7 mouse cellular contexts compared by ENCODE assay signal in genomic region chr2:55437977-55438376, GRCm38 (mm10). TPM values are rescaled to one million over a fixed set of nuclear protein-coding genes. Genes with fewer than 3 reads are reported as not detected.
A peak's percentile ranks its signal among the peaks of the same experiment; 100 is the strongest.
DNase-seq lines count a peak whose midpoint lies in the region; ATAC-seq and TF ChIP-seq lines count a peak whose summit lies in the region.

No protein-coding gene starts in this region.

- no peak for TF ChIP-seq POLR2A in lung, adult 2 months (IDR thresholded peaks at IDR 0.05; ENCODE audit: borderline replicate concordance, extremely low read depth, low read depth, low read length)
- no peak for TF ChIP-seq POLR2A in limb, embryonic 14.5 days (IDR thresholded peaks at IDR 0.05; ENCODE audit: borderline replicate concordance, extremely low read depth, insufficient read depth, insufficient read length)

- H3K27ac ChIP-seq in lung, embryonic 14.5 days (ENCODE audit: low read depth) = no peak overlapping the region
- no peak overlapping the region for H3K27ac ChIP-seq in forebrain, embryonic 14.5 days (ENCODE audit: low read depth, low read length)
- H3K27ac ChIP-seq in limb, embryonic 14.5 days (replicated peaks; ENCODE audit: low read depth, low read length) = no peak overlapping the region

- WGBS in lung, embryonic 14.5 days = 11% methylated on average over 1 of the region's 1 CpGs
- WGBS in lung, adult 2 months = 14% methylated on average over 1 of the region's 1 CpGs
- 0% methylated on average over 1 of the region's 1 CpGs for WGBS in forebrain, embryonic 14.5 days
- 8% methylated on average over 1 of the region's 1 CpGs for WGBS in limb, embryonic 14.5 days

- no peaks in the 10 kb centered on the region for H3K4me1 ChIP-seq in lung, embryonic 14.5 days (ENCODE audit: insufficient read depth)
- H3K4me1 ChIP-seq in lung, adult 2 months (ENCODE audit: control insufficient read depth, insufficient read depth, low read length) = no peaks in the 10 kb centered on the region
- peaks cover 5% of the 10 kb centered on the region; the same call in 1 of the 2 replicates for H3K4me1 ChIP-seq in forebrain, embryonic 14.5 days (ENCODE audit: control insufficient read depth, insufficient read depth, low read length)
- H3K4me1 ChIP-seq in limb, embryonic 14.5 days (ENCODE audit: control insufficient read depth, insufficient read depth, low read length) = peaks cover 20% of the 10 kb centered on the region

- TF ChIP-seq CTCF in lung, embryonic 14.5 days (IDR thresholded peaks at IDR 0.05; ENCODE audit: low read depth) = no peak
- TF ChIP-seq CTCF in lung, adult 2 months (IDR thresholded peaks at IDR 0.05; ENCODE audit: insufficient read depth, low read length) = no peak

- H3K9me3 ChIP-seq in lung, embryonic 14.5 days (ENCODE audit: low read depth, low read length) = no peaks in the 10 kb centered on the region
- no peaks in the 10 kb centered on the region for H3K9me3 ChIP-seq in forebrain, embryonic 14.5 days (replicated peaks; ENCODE audit: control insufficient read depth, low read length)
- H3K9me3 ChIP-seq in limb, embryonic 14.5 days (ENCODE audit: control insufficient read depth, low read length) = no peaks in the 10 kb centered on the region

- H3K27me3 ChIP-seq in lung, embryonic 14.5 days (ENCODE audit: insufficient read depth, low read length) = peaks cover 25% of the 10 kb centered on the region
- no peaks in the 10 kb centered on the region for H3K27me3 ChIP-seq in forebrain, embryonic 14.5 days (replicated peaks; ENCODE audit: control insufficient read depth, insufficient read depth, low read length)
- peaks cover 34% of the 10 kb centered on the region for H3K27me3 ChIP-seq in limb, embryonic 14.5 days (ENCODE audit: control insufficient read depth, insufficient read depth, low read length)

- H3K9ac ChIP-seq in lung, embryonic 14.5 days = no peak overlapping the region
- peak overlapping the region; percentile 70; the same call in 1 of the 2 replicates for H3K9ac ChIP-seq in forebrain, embryonic 14.5 days (ENCODE audit: low read length)
- no peak overlapping the region for H3K9ac ChIP-seq in limb, embryonic 14.5 days (ENCODE audit: low read depth, low read length, severe bottlenecking)

- no peak for DNase-seq in lung, embryonic 14.5 days
- DNase-seq in lung, adult 2 months = no peak
- peak; percentile 31 for DNase-seq in forebrain, embryonic 14.5 days (ENCODE audit: low spot score)
- no peak for DNase-seq in limb, embryonic 14.5 days (ENCODE audit: low spot score)
- DNase-seq in urinary bladder, adult 2 months (ENCODE audit: low spot score) = no peak
- DNase-seq in right cerebral cortex, postnatal 36 days (ENCODE audit: low spot score in 2 of 2) = no peak

- H3K4me2 ChIP-seq in lung, embryonic 14.5 days = peak overlapping the region; percentile 62
- peak overlapping the region; percentile 71 for H3K4me2 ChIP-seq in forebrain, embryonic 14.5 days (ENCODE audit: low read length)
- peak overlapping the region; percentile 86 for H3K4me2 ChIP-seq in limb, embryonic 14.5 days (replicated peaks; ENCODE audit: low read depth, low read length, severe bottlenecking)

- ATAC-seq in lung, embryonic 14.5 days (ENCODE audit: insufficient read depth) = no peak
- no peak for ATAC-seq in forebrain, embryonic 14.5 days
- ATAC-seq in limb, embryonic 14.5 days (ENCODE audit: low FRiP score, low read depth) = no peak
- ATAC-seq in granulocyte monocyte progenitor cell, adult 5-6 weeks (replicated peaks; ENCODE audit: poor library complexity, severe bottlenecking) = no peak

- no peaks in the 10 kb centered on the region for H3K36me3 ChIP-seq in lung, embryonic 14.5 days (ENCODE audit: insufficient read depth)
- no peaks in the 10 kb centered on the region for H3K36me3 ChIP-seq in forebrain, embryonic 14.5 days (ENCODE audit: control insufficient read depth, insufficient read depth, low read length)
- H3K36me3 ChIP-seq in limb, embryonic 14.5 days (ENCODE audit: control insufficient read depth, insufficient read depth, low read length) = no peaks in the 10 kb centered on the region

- peak overlapping the region; percentile 38; the same call in 1 of the 2 replicates for H3K4me3 ChIP-seq in lung, embryonic 14.5 days (ENCODE audit: low read depth, low read length)
- no peak overlapping the region for H3K4me3 ChIP-seq in lung, adult 2 months (replicated peaks; ENCODE audit: extremely low read depth, low read depth, low read length)
- peak overlapping the region; percentile 47 for H3K4me3 ChIP-seq in forebrain, embryonic 14.5 days (ENCODE audit: low read depth, low read length)
- peak overlapping the region; percentile 45 for H3K4me3 ChIP-seq in limb, embryonic 14.5 days (replicated peaks; ENCODE audit: low read length)

RNA-seq across cellular contexts. Expression of gene Kcnj3, which starts 2.2 kb away (rescaled TPM):
- polyA plus RNA-seq in lung, embryonic 14.5 days (2014; fragmentation: Nextera tagmentation; extraction: Ambion mirVana) = 0.08 and 0.37 TPM in 2 replicates
- polyA plus RNA-seq in lung, adult 2 months (2012; rRNA removed) = 2.3 and 3.1 TPM in 2 replicates
- 4.5 and 6.2 TPM in 2 replicates for polyA plus RNA-seq in forebrain, embryonic 14.5 days (2014; fragmentation: Nextera tagmentation; extraction: Ambion mirVana)
- polyA plus RNA-seq in limb, embryonic 14.5 days (2012; rRNA removed) = 0.45 and 0.91 TPM in 2 replicates
- polyA plus RNA-seq in limb, embryonic 14.5 days (2014; fragmentation: Nextera tagmentation; extraction: Ambion mirVana) = 0.35 and 0.48 TPM in 2 replicates
- 0.01 TPM in 1 of 2 replicates, not detected in the other for polyA plus RNA-seq in urinary bladder, adult 2 months (2012; rRNA removed)
- not detected in 2 replicates for total RNA-seq in granulocyte monocyte progenitor cell, adult 5-6 weeks (2014; fragmentation: Nextera tagmentation)
- total RNA-seq in granulocyte monocyte progenitor cell, adult 5-6 weeks (2017) = not detected in 2 replicates
